Mouse (Mus musculus): ENCODE data around the gene Elp4. TPM values are rescaled to one million over a fixed set of nuclear protein-coding genes. Genes with fewer than 3 reads are reported as not detected.

Gene Elp4
- polyA plus RNA-seq (2012; ENCODE audit: insufficient read depth, insufficient read length, missing spikeins) = 5.2 and 7.4 TPM in 2 replicates

- no peak for TF ChIP-seq CTCF (IDR thresholded peaks at IDR 0.05; ENCODE audit: low read depth, low read length)
- no peak for TF ChIP-seq POLR2A (IDR thresholded peaks at IDR 0.05; ENCODE audit: borderline replicate concordance, low read depth, low read length)
- H3K27ac ChIP-seq (ENCODE audit: insufficient read depth, low read depth, low read length) = no peak within 1 kb of the TSS
- H3K4me3 ChIP-seq (ENCODE audit: insufficient read depth, low read length) = peak within 1 kb of the TSS; percentile 91
- H3K4me1 ChIP-seq (ENCODE audit: control insufficient read depth, insufficient read depth, low read length) = no peaks in the 10 kb centered on the region
Observed at GRCm38 (mm10) chr2:105903896-105904756, at the start of gene Elp4, which contains the start of gene Immp1l. Gene Elp4 (minus strand): TSS chr2:105904564. Gene Immp1l (plus strand): TSS chr2:105904638.

- H3K4me1 ChIP-seq (ENCODE audit: control insufficient read depth, insufficient read depth, low read length) = no peaks in the 10 kb centered on the region; the same call in 1 of the 2 replicates
Observed at GRCm38 (mm10) chr2:105953862-105954261, 49.5 kb upstream of the Elp4 start.

GRCm38 (mm10) chr2:105951350-105951940 is 47.1 kb upstream of the Elp4 start:
- H3K4me3 ChIP-seq (ENCODE audit: insufficient read depth, low read length) = no peak overlapping the region
- TF ChIP-seq POLR2A (IDR thresholded peaks at IDR 0.05; ENCODE audit: borderline replicate concordance, low read depth, low read length) (no peak), CTCF (IDR thresholded peaks at IDR 0.05; ENCODE audit: low read depth, low read length) (no peak)
- H3K27ac ChIP-seq (ENCODE audit: insufficient read depth, low read depth, low read length) = no peak overlapping the region
- H3K4me1 ChIP-seq (ENCODE audit: control insufficient read depth, insufficient read depth, low read length) = no peaks in the 10 kb centered on the region; the same call in 1 of the 2 replicates

More at GRCm38 (mm10) chr2:105953862-105954261, 49.5 kb upstream of the Elp4 start:
- Histone ChIP-seq H3K4me3 (ENCODE audit: insufficient read depth, low read length) (no peak overlapping the region), H3K27ac (ENCODE audit: insufficient read depth, low read depth, low read length) (no peak overlapping the region)
- TF ChIP-seq CTCF (IDR thresholded peaks at IDR 0.05; ENCODE audit: low read depth, low read length) = no peak
- TF ChIP-seq POLR2A (IDR thresholded peaks at IDR 0.05; ENCODE audit: borderline replicate concordance, low read depth, low read length) = no peak

GRCm38 (mm10) chr2:105950131-105950530 is 45.8 kb upstream of the Elp4 start:
- H3K4me1 ChIP-seq (ENCODE audit: control insufficient read depth, insufficient read depth, low read length) = no peaks in the 10 kb centered on the region; the same call in 1 of the 2 replicates
- no peak overlapping the region for H3K4me3 ChIP-seq (ENCODE audit: insufficient read depth, low read length)
- no peak overlapping the region for H3K27ac ChIP-seq (ENCODE audit: insufficient read depth, low read depth, low read length)
- TF ChIP-seq CTCF (IDR thresholded peaks at IDR 0.05; ENCODE audit: low read depth, low read length) (no peak), POLR2A (IDR thresholded peaks at IDR 0.05; ENCODE audit: borderline replicate concordance, low read depth, low read length) (no peak)

GRCm38 (mm10) chr2:105917623-105918346 is 13.4 kb upstream of the Elp4 start:
- Histone ChIP-seq H3K4me1 (ENCODE audit: control insufficient read depth, insufficient read depth, low read length) (peaks cover 4% of the 10 kb centered on the region), H3K27ac (ENCODE audit: insufficient read depth, low read depth, low read length) (no peak overlapping the region), H3K4me3 (ENCODE audit: insufficient read depth, low read length) (no peak overlapping the region)
- TF ChIP-seq CTCF (IDR thresholded peaks at IDR 0.05; ENCODE audit: low read depth, low read length) (no peak), POLR2A (IDR thresholded peaks at IDR 0.05; ENCODE audit: borderline replicate concordance, low read depth, low read length) (no peak)

- TF ChIP-seq POLR2A (IDR thresholded peaks at IDR 0.05; ENCODE audit: borderline replicate concordance, low read depth, low read length) (no peak), CTCF (IDR thresholded peaks at IDR 0.05; ENCODE audit: low read depth, low read length) (no peak)
- Histone ChIP-seq H3K4me1 (ENCODE audit: control insufficient read depth, insufficient read depth, low read length) (peaks cover 4% of the 10 kb centered on the region), H3K27ac (ENCODE audit: insufficient read depth, low read depth, low read length) (no peak overlapping the region), H3K4me3 (ENCODE audit: insufficient read depth, low read length) (no peak overlapping the region)
Observed at GRCm38 (mm10) chr2:105916671-105917070, 12.3 kb upstream of the Elp4 start.

GRCm38 (mm10) chr2:105913655-105914366 is 9.4 kb upstream of the Elp4 start:
- Histone ChIP-seq H3K27ac (ENCODE audit: insufficient read depth, low read depth, low read length) (no peak overlapping the region), H3K4me3 (ENCODE audit: insufficient read depth, low read length) (no peak overlapping the region), H3K4me1 (ENCODE audit: control insufficient read depth, insufficient read depth, low read length) (peaks cover 4% of the 10 kb centered on the region)
- TF ChIP-seq CTCF (IDR thresholded peaks at IDR 0.05; ENCODE audit: low read depth, low read length) (no peak), POLR2A (IDR thresholded peaks at IDR 0.05; ENCODE audit: borderline replicate concordance, low read depth, low read length) (no peak)

- TF ChIP-seq CTCF (IDR thresholded peaks at IDR 0.05; ENCODE audit: low read depth, low read length) (no peak), POLR2A (IDR thresholded peaks at IDR 0.05; ENCODE audit: borderline replicate concordance, low read depth, low read length) (no peak)
- Histone ChIP-seq H3K4me3 (ENCODE audit: insufficient read depth, low read length) (no peak overlapping the region), H3K4me1 (ENCODE audit: control insufficient read depth, insufficient read depth, low read length) (no peaks in the 10 kb centered on the region), H3K27ac (ENCODE audit: insufficient read depth, low read depth, low read length) (no peak overlapping the region)
Observed at GRCm38 (mm10) chr2:105910611-105911010, 6.2 kb upstream of the Elp4 start.

- Histone ChIP-seq H3K4me1 (ENCODE audit: control insufficient read depth, insufficient read depth, low read length) (no peaks in the 10 kb centered on the region), H3K4me3 (ENCODE audit: insufficient read depth, low read length) (no peak overlapping the region), H3K27ac (ENCODE audit: insufficient read depth, low read depth, low read length) (no peak overlapping the region)
- TF ChIP-seq POLR2A (IDR thresholded peaks at IDR 0.05; ENCODE audit: borderline replicate concordance, low read depth, low read length) (no peak), CTCF (IDR thresholded peaks at IDR 0.05; ENCODE audit: low read depth, low read length) (no peak)
Observed at GRCm38 (mm10) chr2:105908351-105908750, 4.0 kb upstream of the Elp4 start.

All from bone marrow macrophage, adult 2 months (primary cell).